Mouse (Mus musculus) CH12.LX (cell line): ENCODE data around the gene Ckap2l.

Experiments
- CTCF ChIP-seq, 2 experiments: IDR thresholded peaks in 1 of 2; conservative IDR thresholded peaks in 1 of 2; 2 replicates each; pipeline ENCODE4 v1.5.1; 2011 to 2012; ENCODE audit warnings: low read depth in 2 of 2, low read length in 2 of 2, improper control_type of control experiment in 1 of 2, inconsistent platforms in 1 of 2, mild to moderate bottlenecking in 1 of 2, moderate library complexity in 1 of 2
- ELF1 ChIP-seq: IDR thresholded peaks from 2 replicates; pipeline ENCODE4 v1.6.1; 2014; ENCODE audit warnings: low read depth, mild to moderate bottlenecking, inconsistent platforms, low read length, improper control_type of control experiment
- EP300 ChIP-seq: IDR thresholded peaks from 2 replicates; pipeline ENCODE4 v1.6.1; 2011; ENCODE audit warnings: low read length, improper control_type of control experiment
- MAZ ChIP-seq: IDR thresholded peaks from 2 replicates; pipeline ENCODE4 v1.6.1; 2012; ENCODE audit warnings: low read depth, mild to moderate bottlenecking, inconsistent platforms, low read length, improper control_type of control experiment, moderate library complexity
- MYC ChIP-seq: IDR thresholded peaks from 2 replicates; pipeline ENCODE4 v1.6.1; 2011; ENCODE audit warnings: low read depth, mild to moderate bottlenecking, improper control_type of control experiment, low read length
- NELFE ChIP-seq: IDR thresholded peaks from 2 replicates; pipeline ENCODE4 v1.6.1; 2011; ENCODE audit warnings: low read depth, low read length, improper control_type of control experiment
- POLR2A ChIP-seq: IDR thresholded peaks from 2 replicates; pipeline ENCODE4 v1.6.1; 2011; ENCODE audit warnings: low read depth, mild to moderate bottlenecking, improper control_type of control experiment, low read length
- POLR2AphosphoS2 ChIP-seq: IDR thresholded peaks from 2 replicates; pipeline ENCODE4 v1.6.1; 2011; ENCODE audit warnings: low read depth, low read length, improper control_type of control experiment
- RCOR1 ChIP-seq: conservative IDR thresholded peaks from 2 replicates; pipeline ENCODE4 v1.6.1; 2012; ENCODE audit warnings: low read depth, mild to moderate bottlenecking, inconsistent platforms, low read length, improper control_type of control experiment
- SMC3 ChIP-seq: IDR thresholded peaks from 2 replicates; pipeline ENCODE4 v1.6.1; 2011; ENCODE audit warnings: low read depth, low read length, improper control_type of control experiment
- TBP ChIP-seq: conservative IDR thresholded peaks from 2 replicates; pipeline ENCODE4 v1.6.1; 2011; ENCODE audit warnings: low read depth, low read length, improper control_type of control experiment
- TCF12 ChIP-seq: IDR thresholded peaks from 2 replicates; pipeline ENCODE4 v1.6.1; 2014; ENCODE audit warnings: low read depth, mild to moderate bottlenecking, inconsistent platforms, low read length, improper control_type of control experiment
- USF1 ChIP-seq: IDR thresholded peaks from 2 replicates; pipeline ENCODE4 v1.6.1; 2014; ENCODE audit warnings: low read depth, mild to moderate bottlenecking, inconsistent platforms, low read length, improper control_type of control experiment
- ZC3H11A ChIP-seq: IDR thresholded peaks from 2 replicates; pipeline ENCODE4 v1.6.1; 2012; ENCODE audit warnings: low read depth, mild to moderate bottlenecking, inconsistent platforms, low read length, improper control_type of control experiment

GRCm38 (mm10) chr2:129330024-129330423 lies 33.0 kb upstream of the Ckap2l start:
- no peak for TF ChIP-seq EP300
- TF ChIP-seq ELF1, result no peak
- no peak for TF ChIP-seq NELFE
- TF ChIP-seq MYC, result no peak
- TF ChIP-seq USF1, result no peak
- TF ChIP-seq ZC3H11A, result no peak
- no peak for TF ChIP-seq MAZ
- no peak for TF ChIP-seq CTCF (conservative IDR thresholded peaks at IDR 0.05 in 1 of 2, IDR thresholded peaks at IDR 0.05 in 1 of 2; ENCODE audit: low read depth in 2 of 2, low read length in 2 of 2)
- no peak for TF ChIP-seq TCF12
- no peak for TF ChIP-seq RCOR1
- no peak for TF ChIP-seq POLR2AphosphoS2
- TF ChIP-seq TBP, result no peak
- TF ChIP-seq POLR2A, result no peak
- no peak for TF ChIP-seq SMC3
